Mouse (Mus musculus) right cerebral cortex, postnatal 14 days (tissue): Measurements from ENCODE around the gene Col6a2.

Experiments
- DNase-seq: peaks from one replicate; pipeline ENCODE4 v3.0.0; 2022

Gene Col6a2

DNA sequence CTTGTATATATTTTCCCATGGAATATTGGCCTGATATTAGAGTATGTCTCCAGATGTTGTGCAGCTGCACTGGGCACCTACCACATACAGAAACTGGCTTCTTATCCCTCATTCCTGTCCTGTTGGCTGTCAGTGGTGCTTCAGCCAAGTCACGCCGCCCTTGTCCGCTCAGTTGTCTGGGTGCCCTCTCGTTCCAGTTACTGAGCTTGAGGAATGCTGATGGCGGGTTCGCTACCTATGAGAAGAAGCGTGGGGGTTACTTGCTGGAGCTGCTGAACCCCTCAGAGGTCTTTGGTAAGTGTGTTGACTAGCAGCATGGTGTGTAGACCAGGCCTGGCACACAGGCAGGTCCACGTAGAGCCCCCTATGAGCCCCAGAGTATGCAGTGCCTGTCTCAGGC is 76.9 kb downstream of the Col6a2 start:
- DNase-seq, result no peak
